Mouse (Mus musculus) hindbrain, postnatal 0 days (tissue): ENCODE results near the gene Psd. TPM values are rescaled to one million over a fixed set of nuclear protein-coding genes. Genes with fewer than 3 reads are reported as not detected.

Experiments used
- ATAC-seq: fragments of 200-750 bp; cut with Nextera tagmentation; 2 replicates; pipeline ENCODE4 v1.8.0; 2017; ENCODE audit warnings: mild to moderate bottlenecking, moderate TSS enrichment, moderate library complexity
- DNase-seq: peaks from one replicate; pipeline ENCODE4 v3.0.0-alpha.2; 2015; ENCODE audit warnings: low spot score
- H3K27ac ChIP-seq: fragments of 300-500 bp; sonication (generic); 2 replicates; pipeline ENCODE4 v1.5.1; 2014; ENCODE audit warnings: mild to moderate bottlenecking
- H3K27me3 ChIP-seq: fragments of 300-500 bp; sonication (generic); 2 replicates; pipeline ENCODE4 v1.6.1; 2014; ENCODE audit warnings: low read length, mixed read lengths; ENCODE audit not compliant: insufficient read depth
- H3K36me3 ChIP-seq: fragments of 300-500 bp; sonication (generic); 2 replicates; pipeline ENCODE4 v1.6.1; 2014; ENCODE audit warnings: low read length, mixed read lengths; ENCODE audit not compliant: insufficient read depth
- H3K4me1 ChIP-seq: fragments of 300-500 bp; sonication (generic); 2 replicates; pipeline ENCODE4 v1.6.1; 2014; ENCODE audit warnings: antibody characterized with exemption, low read length, mixed read lengths; ENCODE audit not compliant: insufficient read depth
- H3K4me2 ChIP-seq: fragments of 300-500 bp; sonication (generic); 2 replicates; pipeline ENCODE4 v1.6.1; 2014; ENCODE audit warnings: low read depth, mild to moderate bottlenecking, low read length, moderate library complexity, mixed read lengths
- H3K4me3 ChIP-seq: fragments of 300-500 bp; sonication (generic); 2 replicates; pipeline ENCODE4 v1.5.1; 2014; ENCODE audit warnings: low read length
- H3K9ac ChIP-seq: fragments of 300-500 bp; sonication (generic); replicated peaks from 2 replicates; pipeline ENCODE4 v1.6.1; 2014; ENCODE audit warnings: mild to moderate bottlenecking, low read length, moderate library complexity, mixed read lengths
- H3K9me3 ChIP-seq: fragments of 300-500 bp; sonication (generic); 2 replicates; pipeline ENCODE4 v1.6.1; 2016; ENCODE audit warnings: low read length, mixed read lengths
- CTCF ChIP-seq: IDR thresholded peaks from 2 replicates; pipeline ENCODE4 v1.5.1; 2016; ENCODE audit warnings: antibody characterized with exemption, control low read depth, low read depth
- WGBS: fragments of 180-500 bp; shearing (Covaris S2); extraction: QIAGEN DNeasy Blood & Tissue Kit; methylation state at CpG from one replicate; pipeline ENCODE4 v1.1.7; 2014; 5-methylcytosine and 5-hydroxymethylcytosine counted together
- polyA plus RNA-seq: library from polyadenylated mRNA; unstranded; fragments of >200 nt; fragmentation: Nextera tagmentation; extraction: Ambion mirVana; gene quantifications from 2 replicates; pipeline ENCODE4 v1.2.1, GENCODE M21; 2015
- total RNA-seq: library from RNA; depleted of rRNA; stranded (reverse); fragments of >200 nt; gene quantifications from 2 replicates; pipeline ENCODE4 v1.2.3, GENCODE M21; 2014

Psd gene
- total and polyA plus RNA-seq, 2 experiments from 2014 or later = 123 to 380 TPM

GRCm38 (mm10) chr19:46324918-46325317 lies 2.0 kb downstream of the Psd start:
- DNase-seq = no peak
- Histone ChIP-seq H3K4me1 (peaks cover 26% of the 10 kb centered on the region), H3K4me3 (peak overlapping the region; percentile 59; the same call in 1 of the 2 replicates), H3K27me3 (no peaks in the 10 kb centered on the region), H3K9me3 (no peaks in the 10 kb centered on the region), H3K36me3 (no peaks in the 10 kb centered on the region), H3K9ac (no peak overlapping the region), H3K27ac (no peak overlapping the region), H3K4me2 (peak overlapping the region; percentile 91)
- no peak for TF ChIP-seq CTCF
- WGBS = 77% methylated on average over 5 of the region's 5 CpGs
- ATAC-seq = no peak

DNA sequence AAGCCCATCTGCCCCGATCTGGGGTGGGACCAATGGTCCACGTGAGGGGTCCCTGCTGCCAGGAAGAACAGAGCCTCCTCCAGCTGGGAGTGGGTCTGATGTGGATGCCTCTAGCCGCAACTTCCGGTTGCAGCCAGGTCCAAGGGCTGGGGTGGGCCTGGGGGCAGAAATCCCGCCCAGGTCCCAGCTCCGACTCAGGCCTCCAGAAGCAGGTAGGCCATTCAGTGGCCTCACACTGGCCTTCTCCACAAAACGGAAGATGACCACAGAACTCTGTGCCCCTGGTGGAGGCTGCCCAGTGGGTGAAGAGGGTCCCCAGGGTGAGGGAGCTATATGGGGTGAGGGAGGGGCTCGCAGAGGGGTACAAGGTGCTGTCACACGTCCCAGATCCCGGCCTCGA lies 2.6 kb downstream of the Psd start:
- H3K9ac ChIP-seq = no peak overlapping the region
- 86% methylated on average over 11 of the region's 11 CpGs for WGBS

DNA sequence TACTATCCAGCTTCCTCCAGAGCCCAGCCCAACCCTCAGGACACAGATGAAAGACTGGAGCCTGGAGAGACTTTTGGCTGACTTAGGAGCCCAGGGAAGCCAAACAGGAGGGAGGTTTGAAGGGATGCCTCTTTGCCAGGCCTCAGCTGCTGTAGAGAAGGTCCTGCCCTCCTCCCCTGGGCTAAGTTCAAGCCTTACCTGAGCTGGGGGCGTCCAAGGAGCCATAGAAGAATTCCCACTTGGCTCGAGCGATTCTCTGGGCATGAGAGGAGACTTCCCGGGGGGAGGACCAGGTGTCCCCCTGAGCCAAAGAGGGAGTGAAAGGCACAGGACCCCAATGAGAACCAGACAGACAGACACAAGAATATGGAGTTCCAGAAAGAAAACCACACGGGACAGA lies 3.2 kb downstream of the Psd start:
- ATAC-seq = no peak
- Histone ChIP-seq H3K27ac (no peak overlapping the region), H3K9me3 (no peaks in the 10 kb centered on the region), H3K36me3 (no peaks in the 10 kb centered on the region), H3K4me1 (peaks cover 28% of the 10 kb centered on the region), H3K27me3 (no peaks in the 10 kb centered on the region), H3K4me3 (no peak overlapping the region), H3K9ac (no peak overlapping the region), H3K4me2 (no peak overlapping the region)
- no peak for TF ChIP-seq CTCF
- no peak for DNase-seq
- 81% methylated on average over 5 of the region's 5 CpGs for WGBS

More for the DNA sequence above, 2.6 kb downstream of the Psd start:
- Histone ChIP-seq H3K4me2 (no peak overlapping the region; the same call in 1 of the 2 replicates), H3K27me3 (no peaks in the 10 kb centered on the region), H3K36me3 (no peaks in the 10 kb centered on the region), H3K4me3 (no peak overlapping the region), H3K27ac (no peak overlapping the region), H3K9me3 (no peaks in the 10 kb centered on the region), H3K4me1 (peaks cover 26% of the 10 kb centered on the region)
- DNase-seq (no peak), ATAC-seq (no peak)
- TF ChIP-seq CTCF = no peak

DNA sequence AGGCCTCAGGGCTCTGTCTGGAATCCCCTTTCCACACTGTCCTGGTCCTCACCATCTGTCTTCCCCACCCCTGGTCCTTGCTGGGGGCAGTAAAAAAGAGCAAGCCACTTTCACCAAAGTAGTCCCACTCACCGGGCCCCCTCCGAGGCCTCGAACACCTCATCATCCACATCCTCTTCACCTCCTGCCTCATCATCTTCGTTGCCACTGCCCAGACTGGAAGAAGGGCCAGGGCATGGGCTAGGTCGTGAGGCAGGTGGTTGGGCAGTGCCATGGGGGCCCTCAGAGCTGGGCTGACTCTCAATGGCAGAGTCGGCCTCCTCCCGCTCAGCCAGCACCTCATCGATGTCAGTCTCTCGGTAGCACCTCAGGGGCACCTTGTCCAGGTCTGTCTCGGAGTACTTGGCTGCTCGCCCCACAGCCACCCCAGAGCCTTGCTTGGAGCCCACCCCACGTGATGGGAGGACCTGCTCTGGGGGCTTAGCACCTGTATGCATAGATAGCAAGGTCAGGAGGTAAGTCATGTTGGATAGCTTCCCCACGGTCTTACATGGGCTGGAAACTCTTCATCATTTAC lies 3.9 kb downstream of the Psd start:
- no peak for ATAC-seq
- 76% methylated on average over 13 of the region's 13 CpGs for WGBS
- no peaks in the 10 kb centered on the region for H3K27me3 ChIP-seq
- no peaks in the 10 kb centered on the region for H3K36me3 ChIP-seq
- no peak overlapping the region for H3K27ac ChIP-seq
- H3K4me1 ChIP-seq = peaks cover 32% of the 10 kb centered on the region
- no peak for DNase-seq
- H3K9ac ChIP-seq = 0 out of 2 replicates have a peak overlapping the region, but pooled peaks have one; percentile 9
- TF ChIP-seq CTCF = no peak
- H3K4me2 ChIP-seq = no peak overlapping the region
- no peaks in the 10 kb centered on the region for H3K9me3 ChIP-seq
- no peak overlapping the region for H3K4me3 ChIP-seq

DNA sequence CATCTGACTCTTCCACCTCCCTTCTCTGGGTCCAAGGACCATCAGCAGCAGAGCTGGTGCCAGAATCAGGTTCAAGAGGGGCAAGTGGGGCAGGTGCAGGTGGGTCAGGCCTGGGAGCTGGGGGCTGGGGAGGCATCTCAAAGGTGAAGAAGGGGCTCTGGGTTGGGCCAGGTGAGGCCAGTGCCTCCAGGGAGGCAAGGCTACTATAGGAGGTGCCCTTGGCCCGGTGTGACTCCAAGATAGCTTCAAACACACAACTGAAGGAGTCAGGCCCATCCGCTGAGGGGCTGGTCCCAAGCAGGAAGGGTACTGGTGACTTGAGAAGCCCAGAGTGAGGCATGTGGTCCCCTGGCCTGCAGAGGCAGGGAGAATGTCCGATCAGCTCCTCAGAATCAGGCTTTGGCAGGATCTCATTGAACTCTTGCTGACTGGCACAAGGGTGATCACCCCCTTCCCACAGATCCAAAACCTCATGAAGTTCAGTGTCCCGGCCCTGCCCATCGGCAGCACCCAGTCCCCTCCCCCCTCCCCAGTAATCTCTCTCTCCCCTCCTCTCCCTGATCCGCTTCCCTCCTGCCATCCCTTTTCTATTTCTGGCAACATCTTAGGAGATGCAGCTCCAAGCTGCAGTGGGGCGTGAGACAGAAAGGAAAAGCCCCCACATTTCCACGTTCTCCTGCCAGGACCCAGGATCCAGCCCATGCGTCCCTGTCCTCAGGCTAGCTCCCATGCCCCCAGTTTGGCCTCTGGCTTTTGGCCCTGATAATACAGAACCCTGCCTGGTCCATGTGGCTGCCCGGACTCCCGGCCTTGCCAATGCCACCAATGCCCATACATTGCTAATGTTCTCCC lies 4.6 kb downstream of the Psd start:
- no peak for TF ChIP-seq CTCF
- Histone ChIP-seq H3K4me2 (peak overlapping the region; percentile 8; the same call in 1 of the 2 replicates), H3K4me3 (no peak overlapping the region), H3K9me3 (no peaks in the 10 kb centered on the region), H3K9ac (peak overlapping the region; percentile 9; the same call in 1 of the 2 replicates), H3K4me1 (peaks cover 27% of the 10 kb centered on the region), H3K36me3 (no peaks in the 10 kb centered on the region), H3K27ac (peak overlapping the region; percentile 62; the same call in 1 of the 2 replicates), H3K27me3 (no peaks in the 10 kb centered on the region)
- DNase-seq (no peak), ATAC-seq (no peak)
- WGBS = 43% methylated on average over 11 of the region's 11 CpGs

- 19% methylated on average over 6 of the region's 6 CpGs for WGBS
- H3K36me3 ChIP-seq = no peaks in the 10 kb centered on the region
- H3K27me3 ChIP-seq = 0 out of 2 replicates have a peak, but pooled peaks cover 4% of the 10 kb centered on the region
- peak overlapping the region; percentile 33 for H3K4me2 ChIP-seq
- H3K4me1 ChIP-seq = peaks cover 26% of the 10 kb centered on the region
- DNase-seq = peak; percentile 79
- no peak overlapping the region for H3K4me3 ChIP-seq
- 0 out of 2 replicates have a peak overlapping the region, but pooled peaks have one; percentile 9 for H3K9ac ChIP-seq
- TF ChIP-seq CTCF = no peak
- peak overlapping the region; percentile 62; the same call in 1 of the 2 replicates for H3K27ac ChIP-seq
- no peaks in the 10 kb centered on the region for H3K9me3 ChIP-seq
- ATAC-seq = peak; percentile 57
These were observed 5.6 kb downstream of the Psd start for GRCm38 (mm10) chr19:46321101-46321943.
